Mouse (Mus musculus) forebrain, embryonic 11.5 days (tissue): ENCODE data around the gene Pms2. TPM values are rescaled to one million over a fixed set of nuclear protein-coding genes. Genes with fewer than 3 reads are reported as not detected.

Source experiments
- ATAC-seq: fragments of 200-750 bp; cut with Nextera tagmentation; replicated peaks from 2 replicates; pipeline ENCODE4 v1.8.0; 2017; ENCODE audit warnings: moderate TSS enrichment; ENCODE audit not compliant: low FRiP score
- DNase-seq: peaks from one replicate; pipeline ENCODE4 v3.0.0-alpha.2; 2017; ENCODE audit warnings: low spot score
- H3K27ac ChIP-seq: fragments of 300-500 bp; sonication (generic); 2 replicates; pipeline ENCODE4 v1.5.1; 2014; ENCODE audit warnings: low read depth, low read length
- H3K27me3 ChIP-seq: fragments of 300-500 bp; sonication (generic); 2 replicates; pipeline ENCODE4 v1.6.1; 2014; ENCODE audit warnings: mild to moderate bottlenecking, low read length, mixed read lengths; ENCODE audit not compliant: control insufficient read depth, insufficient read depth
- H3K36me3 ChIP-seq: fragments of 300-500 bp; sonication (generic); 2 replicates; pipeline ENCODE4 v1.6.1; 2014; ENCODE audit warnings: mild to moderate bottlenecking, low read length, moderate library complexity, mixed read lengths; ENCODE audit not compliant: control insufficient read depth, insufficient read depth
- H3K4me1 ChIP-seq: fragments of 300-500 bp; sonication (generic); replicated peaks from 2 replicates; pipeline ENCODE4 v1.6.1; 2014; ENCODE audit warnings: low read length, mixed read lengths; ENCODE audit not compliant: control insufficient read depth, insufficient read depth
- H3K4me2 ChIP-seq: fragments of 300-500 bp; sonication (generic); 2 replicates; pipeline ENCODE4 v1.6.1; 2014; ENCODE audit warnings: low read depth, mild to moderate bottlenecking, low read length, moderate library complexity, mixed read lengths; ENCODE audit not compliant: severe bottlenecking
- H3K4me3 ChIP-seq: fragments of 300-500 bp; sonication (generic); 2 replicates; pipeline ENCODE4 v1.5.1; 2014; ENCODE audit warnings: low read depth, low read length
- H3K9ac ChIP-seq: fragments of 300-500 bp; sonication (generic); 2 replicates; pipeline ENCODE4 v1.6.1; 2014; ENCODE audit warnings: low read length
- H3K9me3 ChIP-seq: fragments of 300-500 bp; sonication (generic); 2 replicates; pipeline ENCODE4 v1.6.1; 2016; ENCODE audit warnings: low read length, mixed read lengths; ENCODE audit not compliant: control insufficient read depth
- WGBS: fragments of 180-500 bp; shearing (Covaris S2); extraction: QIAGEN DNeasy Blood & Tissue Kit; methylation state at CpG from one replicate; pipeline ENCODE4 v1.1.7; 2014; 5-methylcytosine and 5-hydroxymethylcytosine counted together
- polyA plus RNA-seq: library from polyadenylated mRNA; unstranded; fragments of >200 nt; fragmentation: Nextera tagmentation; extraction: Ambion mirVana; gene quantifications from 2 replicates; pipeline ENCODE4 v1.2.1, GENCODE M21; 2014

The Pms2 gene
- 41.5 and 42.2 TPM in 2 replicates for polyA plus RNA-seq

DNA sequence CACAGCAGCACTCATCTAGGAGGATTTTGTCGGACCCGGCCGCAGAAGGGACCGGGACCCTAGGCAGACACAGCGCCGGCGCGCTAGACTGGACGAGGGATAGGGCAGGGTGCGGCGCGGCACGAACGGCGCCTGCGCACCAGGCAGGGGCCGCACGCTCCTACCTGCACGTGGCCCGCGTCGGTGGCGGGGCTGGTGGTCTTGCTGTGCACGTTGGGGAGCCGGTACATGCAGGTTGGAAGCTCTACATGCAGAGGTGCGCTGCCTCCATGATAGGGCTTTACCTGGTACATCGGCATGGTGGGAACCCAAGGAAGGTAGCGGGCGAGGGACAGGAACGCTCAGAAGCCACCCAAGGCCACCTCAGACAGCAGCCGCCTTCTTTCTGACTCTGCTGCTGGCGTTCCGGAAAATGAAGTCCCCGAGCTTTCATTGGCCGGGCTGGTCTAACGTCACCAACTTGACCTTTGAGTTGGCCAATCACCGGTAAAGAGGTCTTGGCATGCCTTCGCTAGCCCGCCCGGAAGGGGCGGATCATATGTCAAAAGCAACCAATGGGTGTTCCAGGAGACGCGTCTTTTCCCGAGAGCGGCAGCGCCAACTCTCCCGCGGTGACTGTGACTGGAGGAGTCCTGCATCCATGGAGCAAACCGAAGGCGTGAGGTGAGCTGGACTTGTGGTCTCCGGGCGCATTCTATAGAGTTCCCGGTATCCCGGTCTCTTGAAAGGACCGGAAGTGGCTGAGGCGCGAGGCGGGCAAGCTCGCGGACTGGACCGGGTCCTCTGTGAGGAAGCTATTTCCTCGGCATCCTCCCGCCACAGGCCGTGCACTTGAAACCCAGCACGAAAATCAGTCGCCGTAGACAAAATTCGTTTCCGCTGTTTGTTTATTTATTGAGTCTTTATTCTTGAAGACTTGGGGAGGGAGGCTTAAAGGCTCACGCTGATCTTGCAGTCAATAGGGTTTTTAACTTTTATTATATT, at the start of gene Pms2, which contains the start of gene Aimp2:
Pms2 (plus strand) TSS at position 548 of the 984 bp plus-strand sequence.
Aimp2 (minus strand) TSS at position 431 of the 984 bp plus-strand sequence.
- peaks cover 6% of the 10 kb centered on the region; the same call in 1 of the 2 replicates for H3K4me1 ChIP-seq
- peak within 1 kb of the TSS; percentile 62 for H3K4me3 ChIP-seq
- DNase-seq (peak; percentile 95), ATAC-seq (peak; percentile 100)
- H3K27ac ChIP-seq, result peak within 1 kb of the TSS; percentile 70
- H3K9me3 ChIP-seq, result no peaks in the 10 kb centered on the region
- under 1% methylated on average over 70 of the region's 70 CpGs for WGBS
- peak within 1 kb of the TSS; percentile 71 for H3K9ac ChIP-seq
- H3K27me3 ChIP-seq, result no peaks in the 10 kb centered on the region
- no peaks in the 10 kb centered on the region; the same call in 1 of the 2 replicates for H3K36me3 ChIP-seq
- H3K4me2 ChIP-seq, result peak within 1 kb of the TSS; percentile 80

DNA sequence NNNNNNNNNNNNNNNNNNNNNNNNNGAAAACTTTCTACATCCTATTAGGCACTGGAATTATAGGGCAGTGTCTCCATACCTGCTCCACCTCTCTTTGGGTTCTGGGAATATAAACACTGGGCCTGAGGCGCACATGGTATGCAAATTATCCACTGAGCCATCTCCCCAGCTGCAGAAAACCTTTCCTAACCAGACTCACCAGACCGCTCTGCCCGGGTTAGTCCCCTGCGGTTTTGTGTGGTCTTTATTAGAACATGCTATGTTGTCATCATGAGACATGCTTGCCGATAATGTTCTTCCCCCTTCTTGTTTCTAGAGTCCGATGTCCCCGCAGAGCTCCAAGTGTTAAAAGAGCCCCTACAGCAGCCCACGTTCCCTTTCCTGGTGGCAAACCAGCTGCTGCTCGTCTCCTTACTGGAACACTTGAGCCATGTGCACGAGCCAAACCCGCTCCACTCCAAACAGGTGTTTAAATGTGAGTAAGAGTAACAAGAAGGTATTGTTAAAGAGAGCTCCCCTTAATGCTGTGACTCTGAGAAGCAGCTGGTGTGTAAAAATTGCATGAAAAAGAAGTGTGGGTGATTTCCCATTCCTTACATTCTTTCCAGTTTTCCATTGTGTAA, 38.1 kb upstream of the Pms2 start:
- H3K9ac ChIP-seq, result no peak overlapping the region
- H3K27ac ChIP-seq, result no peak overlapping the region
- WGBS, result 92% methylated on average over 11 of the region's 11 CpGs
- H3K9me3 ChIP-seq, result no peaks in the 10 kb centered on the region
- no peaks in the 10 kb centered on the region for H3K36me3 ChIP-seq
- no peaks in the 10 kb centered on the region for H3K4me1 ChIP-seq
- no peak overlapping the region for H3K4me3 ChIP-seq
- no peak for DNase-seq
- H3K27me3 ChIP-seq, result no peaks in the 10 kb centered on the region
- no peak for ATAC-seq
- no peak overlapping the region for H3K4me2 ChIP-seq

DNA sequence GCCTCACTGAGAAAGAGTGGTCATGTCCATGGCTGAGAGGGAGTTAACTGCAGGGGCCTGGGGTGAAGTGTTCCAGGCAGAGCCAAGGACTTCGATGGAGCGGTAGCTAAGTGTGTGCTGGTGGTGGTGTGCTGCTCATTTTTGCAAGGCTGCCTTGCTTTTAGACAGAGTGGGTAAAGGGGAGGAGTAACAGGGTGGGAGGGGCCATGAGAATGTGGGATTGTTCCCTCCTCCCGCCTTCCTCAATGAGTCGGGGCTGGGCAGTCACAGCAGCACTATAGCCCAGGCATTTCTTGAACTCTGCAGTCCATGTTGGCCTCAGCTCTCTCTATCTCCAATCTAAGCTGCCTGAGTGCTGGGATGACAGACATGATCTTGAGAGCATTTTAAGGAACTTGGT, 35.2 kb upstream of the Pms2 start:
- Histone ChIP-seq H3K9ac (no peak overlapping the region), H3K27ac (no peak overlapping the region), H3K9me3 (no peaks in the 10 kb centered on the region), H3K36me3 (no peaks in the 10 kb centered on the region; the same call in 1 of the 2 replicates), H3K4me3 (no peak overlapping the region), H3K4me2 (no peak overlapping the region), H3K27me3 (no peaks in the 10 kb centered on the region), H3K4me1 (no peaks in the 10 kb centered on the region)
- ATAC-seq (no peak), DNase-seq (no peak)
- 73% methylated on average over 4 of the region's 4 CpGs for WGBS

DNA sequence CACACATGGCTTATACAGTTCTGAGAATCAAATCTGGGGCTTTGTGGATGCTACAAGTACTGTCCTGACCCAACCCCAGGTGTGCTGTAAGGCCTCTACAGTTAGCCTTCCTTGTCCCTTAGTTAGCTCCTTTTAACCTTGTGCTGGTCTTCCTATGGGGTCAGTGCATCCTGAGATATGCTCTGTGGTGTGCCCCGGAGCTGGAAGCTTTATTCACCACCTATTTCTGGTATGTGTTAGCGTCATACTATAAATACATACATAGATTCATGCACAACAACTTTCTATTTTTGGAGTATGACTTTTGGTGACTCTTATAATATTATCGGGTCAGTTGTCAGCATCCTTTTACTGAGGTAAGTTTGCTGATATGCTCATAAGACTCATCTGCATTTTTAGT, 24.5 kb upstream of the Pms2 start:
- Histone ChIP-seq H3K36me3 (peaks cover 22% of the 10 kb centered on the region), H3K27me3 (no peaks in the 10 kb centered on the region), H3K4me3 (no peak overlapping the region), H3K27ac (no peak overlapping the region), H3K4me1 (no peaks in the 10 kb centered on the region), H3K4me2 (no peak overlapping the region), H3K9me3 (no peaks in the 10 kb centered on the region; the same call in 1 of the 2 replicates), H3K9ac (no peak overlapping the region)
- ATAC-seq (no peak), DNase-seq (no peak)
- WGBS, result 95% methylated on average over 3 of the region's 3 CpGs

DNA sequence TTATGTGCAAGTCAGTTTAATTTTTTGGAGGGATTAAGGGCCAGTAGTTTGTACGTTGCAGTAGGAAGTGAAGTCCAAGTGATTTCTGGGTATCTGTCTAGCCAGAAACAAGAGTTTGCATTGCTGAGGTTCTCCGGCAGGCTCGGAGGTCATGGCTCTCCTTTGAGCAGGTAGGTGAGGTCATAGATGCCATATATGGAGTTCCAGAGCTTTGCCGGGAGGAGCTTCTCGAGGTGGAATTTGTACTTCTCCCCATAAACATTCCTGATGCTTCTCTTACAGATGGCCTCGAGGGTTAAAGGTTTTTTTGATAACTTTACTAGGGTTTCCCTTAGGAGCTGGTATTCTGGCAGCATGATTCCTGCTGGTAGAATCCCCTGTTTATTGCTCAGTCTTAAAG, 19.0 kb upstream of the Pms2 start:
- no peak overlapping the region for H3K4me2 ChIP-seq
- no peaks in the 10 kb centered on the region for H3K27me3 ChIP-seq
- H3K27ac ChIP-seq, result no peak overlapping the region
- DNase-seq (no peak), ATAC-seq (no peak)
- WGBS, result 95% methylated on average over 6 of the region's 6 CpGs
- H3K36me3 ChIP-seq, result peaks cover 10% of the 10 kb centered on the region
- no peaks in the 10 kb centered on the region for H3K4me1 ChIP-seq
- no peak overlapping the region for H3K4me3 ChIP-seq
- H3K9me3 ChIP-seq, result no peaks in the 10 kb centered on the region
- H3K9ac ChIP-seq, result no peak overlapping the region

DNA sequence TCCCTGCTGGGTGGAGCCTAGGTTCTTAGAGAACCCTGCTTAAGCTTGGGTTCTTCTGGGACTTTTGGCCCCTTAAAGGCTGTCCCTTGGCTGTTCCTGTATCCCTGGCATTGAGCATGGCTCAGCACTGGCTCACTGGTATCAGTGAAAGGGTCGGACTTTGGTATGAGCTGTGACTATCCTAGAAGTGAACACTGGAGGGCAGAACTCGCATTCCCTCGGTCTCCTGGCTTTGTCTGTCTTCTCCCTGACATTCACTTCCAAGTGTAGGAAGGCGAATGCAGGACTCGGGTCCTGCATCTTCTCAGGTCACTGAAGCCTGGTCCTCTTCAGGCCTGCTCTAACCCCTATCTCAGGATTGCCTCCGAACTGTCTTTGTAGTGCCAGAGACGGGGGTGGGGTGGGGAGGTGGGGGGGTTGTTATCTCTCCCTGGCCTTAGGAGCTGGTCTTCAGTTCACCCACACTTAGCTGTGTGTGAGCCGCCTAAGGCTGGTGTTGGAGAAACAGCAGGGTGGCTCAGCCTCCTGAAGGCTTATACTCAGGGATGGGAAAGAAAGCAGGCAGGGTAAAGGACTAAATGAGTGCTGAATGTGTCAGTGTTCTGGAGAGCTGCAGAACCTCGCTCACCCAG, 17.4 kb upstream of the Pms2 start:
- Histone ChIP-seq H3K27me3 (no peaks in the 10 kb centered on the region), H3K4me3 (no peak overlapping the region), H3K27ac (no peak overlapping the region), H3K9ac (no peak overlapping the region), H3K9me3 (no peaks in the 10 kb centered on the region), H3K36me3 (no peaks in the 10 kb centered on the region; the same call in 1 of the 2 replicates), H3K4me1 (no peaks in the 10 kb centered on the region), H3K4me2 (no peak overlapping the region)
- 81% methylated on average over 9 of the region's 9 CpGs for WGBS
- ATAC-seq (no peak), DNase-seq (no peak)

DNA sequence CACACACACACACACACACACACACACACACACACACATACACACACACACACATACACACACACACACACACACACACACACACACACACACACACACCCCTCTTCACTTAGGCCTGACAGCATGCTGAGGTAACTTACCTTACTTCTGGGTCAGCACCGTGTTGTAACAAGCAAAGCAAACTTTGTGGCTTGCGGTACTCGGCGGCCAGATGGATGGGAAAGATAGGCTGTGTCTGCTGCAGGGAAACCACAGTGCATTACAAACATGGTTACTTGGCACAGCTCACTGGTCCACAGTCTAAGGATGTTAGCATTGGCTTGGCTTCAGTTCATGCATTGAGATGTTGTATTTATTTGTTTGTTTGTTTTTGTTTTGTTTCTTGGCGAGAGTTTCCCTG, 16.4 kb upstream of the Pms2 start:
- Histone ChIP-seq H3K9ac (no peak overlapping the region), H3K4me1 (no peaks in the 10 kb centered on the region), H3K27me3 (no peaks in the 10 kb centered on the region), H3K9me3 (no peaks in the 10 kb centered on the region), H3K4me2 (no peak overlapping the region), H3K36me3 (no peaks in the 10 kb centered on the region; the same call in 1 of the 2 replicates), H3K27ac (no peak overlapping the region), H3K4me3 (no peak overlapping the region)
- ATAC-seq (no peak), DNase-seq (no peak)
- 85% methylated on average over 5 of the region's 5 CpGs for WGBS

DNA sequence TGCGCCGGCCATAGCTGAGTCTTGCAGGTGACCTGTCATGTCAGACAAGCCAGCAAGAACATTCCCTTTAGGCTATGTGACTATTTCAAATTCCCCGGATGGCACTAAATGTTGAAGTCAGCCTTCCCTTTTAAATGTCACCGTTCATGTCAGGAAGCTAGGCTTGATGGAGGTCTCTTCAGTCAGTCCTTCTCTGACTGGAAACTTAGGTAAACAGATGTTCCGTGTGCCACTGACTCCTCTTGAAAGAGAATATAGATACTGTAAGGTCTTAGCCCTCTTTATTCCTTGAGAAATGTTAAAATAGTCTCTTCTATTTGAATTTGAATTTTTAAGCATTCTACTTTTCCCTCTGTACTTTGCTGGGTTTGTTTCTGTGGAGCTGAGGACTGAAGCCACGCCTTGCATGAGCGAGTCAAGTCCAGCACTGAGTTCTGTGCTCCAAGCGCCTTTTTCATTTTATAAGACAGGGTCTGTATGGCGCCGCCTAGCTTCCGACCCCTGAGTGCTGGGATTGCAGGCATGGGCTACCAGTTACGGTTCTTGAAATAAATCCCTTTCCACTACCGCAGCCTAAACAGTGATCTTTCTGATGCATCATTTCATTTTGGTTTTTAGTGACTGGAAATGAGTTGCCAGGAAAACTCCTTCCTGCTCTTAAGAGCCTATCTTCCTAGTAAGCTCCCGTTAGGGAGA, 12.0 kb upstream of the Pms2 start, which contains the start of gene Ankrd61:
Ankrd61 (minus strand) TSS at position 51 of the 696 bp plus-strand sequence.
- Histone ChIP-seq H3K9ac (no peak within 1 kb of the TSS), H3K4me3 (no peak within 1 kb of the TSS), H3K27ac (no peak within 1 kb of the TSS), H3K4me1 (no peaks in the 10 kb centered on the region), H3K27me3 (no peaks in the 10 kb centered on the region), H3K36me3 (peaks cover 9% of the 10 kb centered on the region; the same call in 1 of the 2 replicates), H3K9me3 (no peaks in the 10 kb centered on the region), H3K4me2 (no peak within 1 kb of the TSS)
- no peak for ATAC-seq
- WGBS, result 88% methylated on average over 14 of the region's 14 CpGs
- DNase-seq, result no peak
